Mouse (Mus musculus) forebrain, embryonic 16.5 days (tissue): ENCODE data around the gene Cltb. TPM values are rescaled to one million over a fixed set of nuclear protein-coding genes. Genes with fewer than 3 reads are reported as not detected.
A peak's percentile ranks its signal among the peaks of the same experiment; 100 is the strongest.
"Not testable (repeated sequence)": the region's sequence is repeated elsewhere in the genome, so short reads cannot be mapped to it uniquely, and the experiment has no call there.

Experiments used
- ATAC-seq: fragments of 200-750 bp; cut with Nextera tagmentation; 2 replicates; pipeline ENCODE4 v1.8.0; 2017; ENCODE audit warnings: mild to moderate bottlenecking, moderate library complexity
- H3K27ac ChIP-seq: fragments of 300-500 bp; sonication (generic); 2 replicates; pipeline ENCODE4 v1.5.1; 2014; ENCODE audit warnings: low read length, control low read depth
- H3K27me3 ChIP-seq: fragments of 300-500 bp; sonication (generic); replicated peaks from 2 replicates; pipeline ENCODE4 v1.6.1; 2014; ENCODE audit warnings: low read length; ENCODE audit not compliant: control insufficient read depth, insufficient read depth
- H3K36me3 ChIP-seq: fragments of 300-500 bp; sonication (generic); 2 replicates; pipeline ENCODE4 v1.6.1; 2014; ENCODE audit not compliant: control insufficient read depth, insufficient read depth
- H3K4me1 ChIP-seq: fragments of 300-500 bp; sonication (generic); replicated peaks from 2 replicates; pipeline ENCODE4 v1.6.1; 2014; ENCODE audit warnings: low read length; ENCODE audit not compliant: control insufficient read depth, insufficient read depth
- H3K4me2 ChIP-seq: fragments of 300-500 bp; sonication (generic); 2 replicates; pipeline ENCODE4 v1.6.1; 2014; ENCODE audit warnings: mild to moderate bottlenecking, low read length, control low read depth
- H3K4me3 ChIP-seq: fragments of 300-500 bp; sonication (generic); replicated peaks from 2 replicates; pipeline ENCODE4 v1.5.1; 2014; ENCODE audit warnings: mild to moderate bottlenecking, low read length, control low read depth
- H3K9ac ChIP-seq: fragments of 300-500 bp; sonication (generic); replicated peaks from 2 replicates; pipeline ENCODE4 v1.6.1; 2014; ENCODE audit warnings: low read depth, low read length, control low read depth
- H3K9me3 ChIP-seq: fragments of 300-500 bp; sonication (generic); 2 replicates; pipeline ENCODE4 v1.6.1; 2016; ENCODE audit warnings: low read length; ENCODE audit not compliant: control insufficient read depth
- WGBS: fragments of 180-500 bp; shearing (Covaris S2); extraction: QIAGEN DNeasy Blood & Tissue Kit; methylation state at CpG from one replicate; pipeline ENCODE4 v1.1.7; 2014; 5-methylcytosine and 5-hydroxymethylcytosine counted together
- polyA plus RNA-seq: library from polyadenylated mRNA; unstranded; fragments of >200 nt; fragmentation: Nextera tagmentation; extraction: Ambion mirVana; gene quantifications from 2 replicates; pipeline ENCODE4 v1.2.1, GENCODE M21; 2015

The Cltb gene
- polyA plus RNA-seq, 1 experiment from 2014 or later = 157 TPM

GRCm38 (mm10) chr13:54616307-54616706 lies 5.2 kb upstream of the Cltb start:
- WGBS = 81% methylated on average over 8 of the region's 8 CpGs
- no peaks in the 10 kb centered on the region for H3K36me3 ChIP-seq
- no peaks in the 10 kb centered on the region for H3K9me3 ChIP-seq
- H3K4me1 ChIP-seq = peaks cover 5% of the 10 kb centered on the region
- H3K4me3 ChIP-seq = no peak overlapping the region
- H3K9ac ChIP-seq = no peak overlapping the region
- no peaks in the 10 kb centered on the region for H3K27me3 ChIP-seq
- no peak overlapping the region for H3K27ac ChIP-seq
- no peak overlapping the region for H3K4me2 ChIP-seq
- ATAC-seq = no peak

- not testable (repeated sequence) for H3K27ac ChIP-seq, H3K9me3 ChIP-seq, H3K36me3 ChIP-seq, ATAC-seq, H3K4me2 ChIP-seq, H3K9ac ChIP-seq, H3K4me3 ChIP-seq, H3K27me3 ChIP-seq
- H3K4me1 ChIP-seq = peaks cover 25% of the 10 kb centered on the region
- WGBS = 84% methylated on average over 8 of the region's 8 CpGs
These were observed 2.0 kb upstream of the Cltb start for GRCm38 (mm10) chr13:54613141-54613540.

- 11% methylated on average over 13 of the region's 13 CpGs for WGBS
- peak overlapping the region; percentile 79 for H3K4me3 ChIP-seq
- peak overlapping the region; percentile 63 for H3K27ac ChIP-seq
- peak overlapping the region; percentile 89 for H3K9ac ChIP-seq
- peaks cover 25% of the 10 kb centered on the region for H3K4me1 ChIP-seq
- no peaks in the 10 kb centered on the region for H3K27me3 ChIP-seq
- peak; percentile 19; the same call in 1 of the 2 replicates for ATAC-seq
- no peaks in the 10 kb centered on the region; the same call in 1 of the 2 replicates for H3K36me3 ChIP-seq
- H3K4me2 ChIP-seq = peak overlapping the region; percentile 72
- H3K9me3 ChIP-seq = no peaks in the 10 kb centered on the region
These were observed 552 bp downstream of the Cltb start for GRCm38 (mm10) chr13:54610613-54610971.

- H3K27ac ChIP-seq = no peak overlapping the region
- H3K4me1 ChIP-seq = peaks cover 25% of the 10 kb centered on the region
- H3K4me3 ChIP-seq = no peak overlapping the region
- H3K27me3 ChIP-seq = no peaks in the 10 kb centered on the region
- H3K9ac ChIP-seq = peak overlapping the region; percentile 10
- no peak for ATAC-seq
- H3K36me3 ChIP-seq = no peaks in the 10 kb centered on the region; the same call in 1 of the 2 replicates
- WGBS = 26% methylated on average over 1 of the region's 1 CpGs
- no peaks in the 10 kb centered on the region for H3K9me3 ChIP-seq
- H3K4me2 ChIP-seq = peak overlapping the region; percentile 12
These were observed 1.8 kb downstream of the Cltb start for GRCm38 (mm10) chr13:54609301-54609700.

- peak overlapping the region; percentile 12 for H3K4me2 ChIP-seq
- H3K9ac ChIP-seq = peak overlapping the region; percentile 10
- WGBS = 7% methylated on average over 8 of the region's 8 CpGs
- ATAC-seq = no peak
- H3K36me3 ChIP-seq = no peaks in the 10 kb centered on the region; the same call in 1 of the 2 replicates
- no peak overlapping the region for H3K27ac ChIP-seq
- peak overlapping the region; percentile 10; the same call in 1 of the 2 replicates for H3K4me3 ChIP-seq
- H3K9me3 ChIP-seq = no peaks in the 10 kb centered on the region
- H3K4me1 ChIP-seq = peaks cover 25% of the 10 kb centered on the region
- H3K27me3 ChIP-seq = no peaks in the 10 kb centered on the region
These were observed 2.5 kb downstream of the Cltb start for GRCm38 (mm10) chr13:54608666-54609065.

- H3K4me3 ChIP-seq = no peak overlapping the region
- H3K27ac ChIP-seq = no peak overlapping the region
- no peaks in the 10 kb centered on the region for H3K27me3 ChIP-seq
- H3K4me2 ChIP-seq = no peak overlapping the region
- no peaks in the 10 kb centered on the region for H3K9me3 ChIP-seq
- ATAC-seq = no peak
- H3K4me1 ChIP-seq = peaks cover 25% of the 10 kb centered on the region
- H3K9ac ChIP-seq = no peak overlapping the region
- 59% methylated on average over 3 of the region's 3 CpGs for WGBS
- H3K36me3 ChIP-seq = no peaks in the 10 kb centered on the region; the same call in 1 of the 2 replicates
These were observed 3.1 kb downstream of the Cltb start for GRCm38 (mm10) chr13:54608002-54608401.

- H3K4me1 ChIP-seq = peaks cover 25% of the 10 kb centered on the region
- no peak overlapping the region for H3K27ac ChIP-seq
- H3K9ac ChIP-seq = no peak overlapping the region
- no peaks in the 10 kb centered on the region; the same call in 1 of the 2 replicates for H3K36me3 ChIP-seq
- H3K9me3 ChIP-seq = no peaks in the 10 kb centered on the region
- WGBS = 72% methylated on average over 5 of the region's 5 CpGs
- H3K4me3 ChIP-seq = no peak overlapping the region
- ATAC-seq = no peak
- H3K4me2 ChIP-seq = no peak overlapping the region
- no peaks in the 10 kb centered on the region for H3K27me3 ChIP-seq
These were observed 3.9 kb downstream of the Cltb start for GRCm38 (mm10) chr13:54607204-54607603.

GRCm38 (mm10) chr13:54605426-54605825 lies 5.7 kb downstream of the Cltb start:
- no peaks in the 10 kb centered on the region; the same call in none of the 2 replicates for H3K36me3 ChIP-seq
- no peak overlapping the region for H3K4me3 ChIP-seq
- ATAC-seq = no peak
- H3K27ac ChIP-seq = no peak overlapping the region
- no peaks in the 10 kb centered on the region for H3K27me3 ChIP-seq
- H3K4me2 ChIP-seq = no peak overlapping the region
- no peaks in the 10 kb centered on the region for H3K9me3 ChIP-seq
- H3K4me1 ChIP-seq = peaks cover 16% of the 10 kb centered on the region
- WGBS = 78% methylated on average over 5 of the region's 5 CpGs
- no peak overlapping the region for H3K9ac ChIP-seq

- Histone ChIP-seq H3K27me3 (no peaks in the 10 kb centered on the region), H3K36me3 (no peaks in the 10 kb centered on the region; the same call in none of the 2 replicates), H3K4me2 (no peak overlapping the region), H3K9me3 (no peaks in the 10 kb centered on the region), H3K4me1 (peaks cover 10% of the 10 kb centered on the region), H3K9ac (no peak overlapping the region), H3K4me3 (no peak overlapping the region), H3K27ac (no peak overlapping the region)
- 39% methylated on average over 4 of the region's 4 CpGs for whole genome bisulfite sequencing
- ATAC-seq = no peak
These were observed 6.9 kb downstream of the Cltb start for GRCm38 (mm10) chr13:54604221-54604620.

GRCm38 (mm10) chr13:54603501-54603900 lies 7.6 kb downstream of the Cltb start:
- ATAC-seq = no peak
- H3K9me3 ChIP-seq = no peaks in the 10 kb centered on the region
- no peak overlapping the region for H3K9ac ChIP-seq
- H3K36me3 ChIP-seq = no peaks in the 10 kb centered on the region; the same call in none of the 2 replicates
- H3K4me2 ChIP-seq = no peak overlapping the region
- H3K4me1 ChIP-seq = peaks cover 3% of the 10 kb centered on the region
- H3K4me3 ChIP-seq = no peak overlapping the region
- H3K27ac ChIP-seq = no peak overlapping the region
- no peaks in the 10 kb centered on the region for H3K27me3 ChIP-seq
